Mouse (Mus musculus): ENCODE results near the gene Lman2l.
A peak's percentile ranks its signal among the peaks of the same experiment; 100 is the strongest.

Lman2l gene

DNA sequence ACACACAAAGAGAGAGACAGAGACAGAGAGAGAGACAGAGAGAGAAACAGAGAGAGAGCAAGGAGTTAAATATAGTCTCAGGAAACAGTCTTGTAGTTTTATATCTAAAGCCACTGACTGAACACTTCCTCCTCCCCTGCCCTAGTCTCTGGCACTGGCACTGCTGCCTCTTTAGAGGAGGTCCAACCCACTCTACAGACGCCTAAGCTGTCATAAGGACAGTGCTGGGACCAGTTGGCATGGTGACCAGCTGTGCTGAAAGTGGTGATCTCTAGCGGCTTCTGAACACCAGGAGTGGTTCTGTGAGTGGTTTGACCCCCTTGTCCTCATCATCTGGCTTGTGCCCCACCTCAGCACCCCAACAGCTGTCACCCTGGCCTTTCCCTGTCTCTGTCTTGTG lies 16.8 kb upstream of the Lman2l start:
- DNase-seq (ENCODE audit: low read depth, low spot score), result no peak

DNA sequence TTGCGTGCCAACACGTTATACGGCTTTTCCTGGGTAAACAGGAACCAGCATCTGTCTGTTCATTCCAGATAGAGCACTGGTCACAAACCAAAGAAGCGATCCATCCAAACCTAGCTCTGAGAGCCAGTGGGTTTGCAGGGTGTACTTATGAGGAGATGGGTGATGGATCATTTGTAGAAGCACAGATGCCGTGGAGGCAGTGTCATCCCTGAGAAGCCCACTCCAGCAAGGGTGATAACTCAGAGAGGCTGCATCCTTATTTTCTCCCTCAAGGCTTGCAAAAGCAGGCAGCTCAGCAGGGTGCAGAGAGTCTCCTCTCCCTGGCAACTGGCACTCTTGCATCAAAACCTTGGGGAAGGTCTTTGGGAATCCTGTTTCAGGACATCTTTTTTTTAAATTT lies 13.1 kb upstream of the Lman2l start:
- DNase-seq (ENCODE audit: low read depth, low spot score), result no peak

DNA sequence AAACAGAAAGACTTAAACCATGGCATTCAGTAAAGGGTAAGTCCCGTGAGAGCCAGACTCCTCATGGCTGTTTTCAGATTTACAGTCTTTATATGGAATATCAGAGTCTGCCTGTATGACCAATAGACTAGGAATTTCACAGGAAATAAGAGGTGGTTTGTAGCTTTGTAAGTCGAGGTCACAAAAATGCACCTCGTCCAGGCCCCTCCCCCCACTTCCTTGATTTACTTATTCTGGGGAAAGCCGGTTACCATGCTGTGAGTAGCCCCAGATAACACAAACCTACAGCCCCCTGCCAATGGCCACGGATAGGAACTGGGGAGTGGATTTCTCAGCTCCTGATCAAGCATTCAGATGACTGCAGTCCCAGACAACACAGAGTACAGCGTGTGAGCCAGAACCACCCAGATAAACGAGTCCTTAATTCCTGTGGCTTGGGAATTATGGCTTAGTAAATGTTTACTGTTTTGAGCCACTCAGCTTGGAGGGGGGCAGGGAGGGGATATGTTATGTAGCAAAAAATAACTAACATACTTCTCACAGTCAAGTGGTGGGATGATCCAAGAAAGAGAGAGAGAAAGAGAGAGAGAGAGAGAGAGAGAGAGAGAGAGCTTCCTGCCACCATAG lies 12.4 kb upstream of the Lman2l start:
- no peak for DNase-seq (ENCODE audit: low read depth, low spot score)

DNA sequence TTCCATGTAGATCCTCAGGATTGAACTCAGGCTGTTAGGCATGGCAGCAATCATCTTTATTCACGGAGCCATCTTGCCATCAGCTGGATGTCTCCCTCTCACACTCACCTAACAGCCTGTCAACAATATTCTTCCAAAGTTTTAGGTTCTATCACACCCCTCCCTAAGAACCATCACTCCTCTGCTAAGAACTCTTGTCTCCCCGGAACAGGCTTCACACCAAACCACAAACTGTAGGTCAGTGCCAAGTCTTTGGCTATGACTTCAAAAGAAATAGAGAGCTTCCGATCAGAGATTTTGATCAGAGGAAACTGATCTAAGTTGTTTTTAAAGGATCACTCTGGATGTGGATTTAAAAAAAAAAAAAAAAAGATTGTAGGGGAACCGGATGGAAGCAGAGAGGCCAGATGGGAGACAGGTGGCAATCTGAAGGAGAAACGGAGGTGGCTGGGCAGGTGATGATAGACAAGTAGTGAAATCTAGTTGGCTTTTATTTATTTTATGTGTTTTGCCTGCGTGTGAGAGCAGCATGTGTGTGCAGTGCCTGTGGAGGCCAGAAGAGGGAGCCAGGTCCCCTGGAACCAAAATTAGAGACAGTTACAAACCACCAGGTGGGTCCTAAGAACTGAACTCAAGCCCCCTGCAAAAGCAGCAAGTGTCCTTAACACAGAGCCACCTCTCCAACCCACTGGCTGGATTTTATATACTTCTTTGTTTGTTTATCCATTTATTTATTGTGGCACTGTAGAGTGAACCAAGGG lies 9.2 kb upstream of the Lman2l start:
- DNase-seq (ENCODE audit: low read depth, low spot score), result peak; percentile 59

DNA sequence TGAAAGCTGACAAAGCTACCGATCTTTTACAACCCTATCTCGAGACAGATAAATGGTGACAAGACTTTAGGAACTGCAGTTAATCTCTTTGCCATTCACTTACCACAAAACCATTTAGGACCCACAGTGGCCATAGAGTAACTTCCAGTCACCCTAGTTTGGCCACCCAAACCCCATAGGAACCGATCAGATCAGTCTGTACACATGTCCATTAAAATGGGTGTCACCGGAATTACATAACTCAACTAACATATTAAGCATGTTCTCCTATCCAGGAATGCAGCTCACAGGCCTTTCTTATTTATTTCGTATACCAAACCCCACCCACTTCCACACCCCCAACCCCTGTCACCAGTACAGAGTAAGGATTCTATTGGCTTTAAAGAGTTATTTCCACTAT lies 1.8 kb upstream of the Lman2l start:
- DNase-seq (ENCODE audit: low read depth, low spot score), result no peak

DNA sequence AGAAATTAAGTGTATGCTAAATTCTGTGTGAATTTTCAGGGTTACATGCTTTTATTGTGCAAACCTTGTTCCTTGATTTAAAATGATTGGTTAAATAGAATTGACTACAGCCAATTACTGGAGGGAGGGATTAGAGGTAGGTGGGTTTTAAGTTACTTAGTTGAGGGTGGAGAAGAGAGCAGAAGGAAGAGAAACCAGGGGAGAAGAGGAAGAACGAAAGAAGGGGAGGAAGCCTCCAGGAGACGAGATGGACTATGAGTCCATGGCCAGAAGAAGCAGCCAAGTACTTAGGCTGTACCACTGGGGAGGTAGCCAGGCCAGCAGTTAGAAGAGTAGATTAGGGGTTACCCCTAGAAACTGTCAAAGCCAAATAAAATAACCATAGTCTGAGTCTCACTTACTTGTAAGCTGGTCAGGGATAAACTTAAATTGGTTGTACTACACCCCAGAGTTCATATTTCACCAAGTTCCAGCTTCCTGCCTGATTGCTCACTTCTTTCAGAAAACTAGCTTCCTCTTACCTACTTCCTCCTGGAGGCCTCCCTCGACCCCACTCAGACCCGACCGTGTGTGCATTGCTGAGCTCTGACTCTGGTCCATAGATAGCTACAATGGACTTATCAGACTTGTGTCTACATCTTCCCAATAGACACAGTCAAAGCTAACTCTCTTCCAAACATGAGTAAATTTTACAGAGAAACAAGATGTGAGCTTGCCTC lies 1.2 kb upstream of the Lman2l start:
- DNase-seq (ENCODE audit: low read depth, low spot score), result no peak

DNA sequence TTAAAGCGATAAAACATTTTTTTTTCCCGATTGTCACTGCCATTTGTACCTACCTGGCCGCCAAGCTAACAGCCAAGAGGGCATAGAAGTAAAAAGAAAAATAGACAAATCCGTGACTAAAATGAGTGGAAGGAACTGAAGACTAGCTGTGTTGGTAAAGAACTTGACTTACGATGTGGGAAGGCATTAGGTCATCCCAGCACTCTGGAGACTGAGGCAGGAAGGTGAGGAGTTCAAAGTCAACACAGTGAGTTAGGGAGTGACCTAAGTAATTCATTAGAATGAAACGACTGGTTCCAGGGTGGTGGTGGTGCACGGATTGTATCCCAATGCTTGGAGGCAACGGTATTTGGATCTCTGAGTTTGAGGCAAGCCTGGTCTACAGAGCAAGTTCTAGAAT lies 437 bp upstream of the Lman2l start:
- DNase-seq (ENCODE audit: low read depth, low spot score), result no peak

DNA sequence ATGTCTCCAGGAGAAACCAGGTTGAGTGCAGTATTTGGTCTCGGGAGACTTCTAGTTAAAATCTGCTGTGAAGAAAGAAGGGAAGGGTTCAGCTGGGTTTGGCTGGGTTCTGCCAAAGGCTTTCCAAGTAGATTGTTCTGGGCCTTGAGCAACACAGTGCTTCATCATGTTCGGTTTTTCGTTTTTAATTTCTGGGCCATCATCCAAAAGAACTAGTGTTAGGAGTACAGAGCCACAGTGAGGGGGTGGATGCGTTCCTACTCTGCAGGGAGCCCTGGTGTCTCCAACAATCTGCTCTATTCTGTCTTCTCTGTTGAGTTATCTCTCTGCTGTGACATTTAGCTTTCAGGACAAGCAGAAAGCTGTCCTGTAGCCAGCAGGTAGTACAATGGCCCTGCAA lies 4.0 kb downstream of the Lman2l start:
- no peak for DNase-seq (ENCODE audit: low read depth, low spot score)

DNA sequence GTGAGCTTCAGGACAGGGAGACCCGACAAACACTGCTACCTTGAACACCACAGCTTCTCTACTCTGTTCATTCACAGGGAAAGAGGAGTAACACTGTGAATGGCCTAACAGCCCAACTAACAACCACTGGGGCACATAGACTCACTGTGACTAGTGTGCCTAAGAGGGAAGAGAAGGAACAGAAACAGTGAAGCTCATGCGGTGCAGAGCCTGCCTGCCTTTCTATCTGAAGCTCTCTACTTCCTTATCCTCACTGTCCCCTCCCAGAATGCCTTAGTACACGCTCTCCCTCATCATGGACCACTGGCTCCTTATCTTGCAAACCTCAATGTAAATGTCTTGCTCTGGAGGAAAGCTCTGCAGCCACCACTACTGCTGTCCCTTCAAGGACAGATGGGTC lies 7.8 kb downstream of the Lman2l start:
- no peak for DNase-seq (ENCODE audit: low read depth, low spot score)

DNA sequence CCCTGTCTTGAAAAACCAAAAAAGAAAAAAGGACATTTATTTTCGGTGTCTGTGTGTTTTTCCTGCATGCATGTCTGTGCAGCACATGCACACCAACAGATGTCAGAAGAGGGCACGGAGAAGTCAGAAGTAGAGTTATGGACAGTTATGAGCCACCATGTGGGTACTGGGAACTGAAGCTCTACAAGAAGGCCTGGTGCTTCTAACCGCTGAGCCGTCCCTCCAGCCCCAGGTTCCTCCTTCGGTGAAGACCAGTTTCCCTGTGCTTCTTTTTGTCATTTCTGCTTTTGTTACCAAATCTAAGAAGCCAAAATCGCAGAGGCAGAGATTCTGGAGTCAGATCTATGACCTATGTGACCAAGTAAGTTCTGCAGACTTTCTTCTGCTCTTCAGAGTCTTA lies 8.6 kb downstream of the Lman2l start:
- no peak for DNase-seq (ENCODE audit: low read depth, low spot score)

DNA sequence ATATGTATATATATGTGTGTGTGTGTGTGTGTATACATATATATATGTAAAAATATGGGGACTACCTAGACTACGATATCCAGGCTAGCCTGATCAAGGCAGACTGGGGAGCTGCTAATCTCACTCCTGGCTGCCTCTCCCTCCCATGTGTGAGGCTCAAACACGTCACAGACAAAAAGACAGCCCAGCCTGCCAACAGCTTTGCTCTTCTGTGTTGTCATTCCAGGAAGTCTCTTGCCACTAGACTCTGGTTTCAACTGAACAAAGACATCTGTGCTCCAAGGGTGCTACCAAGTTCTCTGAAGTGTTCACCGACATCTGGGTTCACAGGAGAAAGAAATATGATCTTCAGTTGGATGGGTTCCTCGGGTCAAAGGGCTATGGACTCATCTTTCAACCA lies 10.0 kb downstream of the Lman2l start:
- DNase-seq (ENCODE audit: low read depth, low spot score), result no peak

DNA sequence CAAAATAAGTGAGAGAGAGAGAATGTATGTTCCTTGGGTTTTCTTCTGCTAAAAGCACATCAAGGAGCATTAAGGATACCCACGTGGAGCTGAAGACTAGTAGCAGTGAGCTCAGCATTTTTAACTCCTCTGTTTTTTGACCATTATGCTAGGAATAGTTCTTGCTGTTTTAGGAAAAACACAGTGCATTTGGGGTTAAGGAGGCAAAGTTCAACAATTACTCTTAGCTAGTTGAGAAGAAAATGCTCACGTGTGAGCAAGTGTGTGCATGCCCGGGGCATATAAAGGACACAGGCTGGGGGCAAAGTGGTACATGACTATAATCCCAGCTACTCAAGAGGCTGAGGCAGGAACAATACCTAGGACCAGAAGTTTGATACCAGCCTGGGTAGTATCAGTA lies 11.5 kb downstream of the Lman2l start:
- no peak for DNase-seq (ENCODE audit: low read depth, low spot score)

DNA sequence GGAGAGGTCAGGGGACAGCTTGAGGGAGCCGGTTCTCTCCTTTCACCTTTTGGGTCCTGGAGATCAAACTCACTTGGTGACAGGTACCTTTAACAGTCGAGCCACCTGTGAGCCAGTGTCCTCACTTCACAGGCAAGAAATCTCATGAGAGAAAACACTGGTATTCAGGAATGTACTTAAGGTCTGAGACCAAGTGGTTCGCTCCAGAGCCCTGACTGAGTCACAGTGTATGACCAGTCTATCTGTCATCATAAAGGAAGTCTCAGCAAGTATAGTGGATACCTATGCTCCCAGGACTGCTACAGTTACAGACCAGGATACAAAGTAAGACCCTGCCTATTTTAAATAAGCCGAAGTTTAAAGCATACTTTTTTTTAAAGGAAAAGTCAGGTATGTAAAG lies 12.1 kb downstream of the Lman2l start:
- DNase-seq (ENCODE audit: low read depth, low spot score), result no peak

DNA sequence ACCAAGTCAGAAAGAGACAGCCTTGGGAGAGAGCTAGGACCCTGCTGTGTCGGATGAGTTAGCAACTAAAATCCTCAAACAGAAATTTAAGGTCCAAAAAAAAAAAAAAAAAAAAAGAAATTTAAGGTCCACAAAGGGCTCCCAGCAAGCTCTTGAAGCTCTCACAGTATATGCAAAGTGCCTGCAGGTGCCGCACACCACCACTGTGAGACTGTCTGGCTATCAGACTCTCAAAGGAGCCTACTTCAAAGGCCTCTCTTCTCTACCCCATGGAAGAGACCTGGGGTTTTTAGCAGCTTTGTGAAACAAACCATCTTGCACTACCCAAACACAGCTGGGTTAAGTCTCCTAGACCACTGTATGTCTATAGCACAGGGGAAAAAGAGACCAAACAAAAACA lies 15.6 kb downstream of the Lman2l start:
- no peak for DNase-seq (ENCODE audit: low read depth, low spot score)

DNA sequence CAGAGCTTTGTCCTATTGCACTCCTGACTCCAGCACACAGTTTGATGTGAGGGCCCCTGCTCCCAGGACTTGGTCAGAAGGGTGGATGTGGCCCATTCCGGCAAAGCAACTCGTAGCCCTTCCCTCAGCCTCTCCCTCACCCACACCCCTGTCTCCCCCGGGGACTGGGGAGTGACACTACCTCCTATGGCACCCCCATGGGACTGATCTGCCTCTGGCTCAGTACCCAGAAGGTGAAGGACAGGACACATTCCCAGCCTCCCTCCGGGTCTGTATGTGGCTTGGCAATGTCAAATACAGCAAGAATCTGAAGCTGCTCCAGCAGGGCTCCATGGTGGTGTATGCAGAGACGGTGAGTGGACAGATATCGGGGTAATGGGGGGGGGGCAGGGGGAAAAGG lies 40.5 kb downstream of the Lman2l start:
- DNase-seq (ENCODE audit: low read depth, low spot score), result no peak

DNA sequence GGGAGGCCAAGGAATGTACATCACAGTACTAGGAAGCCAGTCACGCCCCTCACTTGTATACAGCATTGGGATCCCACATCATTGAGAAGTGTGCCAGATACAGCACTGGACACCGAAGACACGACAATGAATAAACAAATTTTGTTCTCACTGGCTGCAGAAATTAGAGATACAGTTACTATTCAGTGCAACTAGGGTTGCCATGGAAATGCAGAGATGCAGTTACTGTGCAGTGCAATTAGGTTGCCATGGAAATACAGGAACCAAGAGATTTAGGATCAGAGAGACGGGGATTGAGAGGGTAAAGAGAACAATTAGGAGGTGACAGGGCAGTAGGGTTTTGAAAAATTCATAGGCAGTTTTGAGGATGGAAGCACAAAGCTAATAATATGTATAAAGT lies 43.6 kb downstream of the Lman2l start:
- DNase-seq (ENCODE audit: low read depth, low spot score), result no peak

DNA sequence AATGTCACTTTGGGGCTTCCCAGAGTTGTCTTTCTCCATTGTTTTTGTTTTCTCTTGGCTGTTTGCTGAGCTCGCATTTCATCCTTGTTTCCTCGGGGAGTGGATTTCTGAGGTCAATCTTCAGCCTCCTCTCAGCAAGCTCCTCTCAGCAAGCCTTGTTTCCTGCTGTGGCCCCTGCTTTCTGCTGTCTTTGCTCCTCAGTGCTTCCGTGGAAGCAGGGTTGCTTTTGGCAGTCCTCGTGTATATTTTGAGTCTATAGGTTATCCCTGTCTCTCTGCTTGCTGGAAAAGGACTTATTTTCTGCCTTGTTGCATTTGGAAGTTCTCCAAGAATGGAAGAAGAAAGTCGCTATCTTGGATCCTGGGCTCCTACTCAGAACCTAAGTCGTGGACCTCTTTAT lies 48.0 kb downstream of the Lman2l start:
- no peak for DNase-seq (ENCODE audit: low read depth, low spot score)

DNA sequence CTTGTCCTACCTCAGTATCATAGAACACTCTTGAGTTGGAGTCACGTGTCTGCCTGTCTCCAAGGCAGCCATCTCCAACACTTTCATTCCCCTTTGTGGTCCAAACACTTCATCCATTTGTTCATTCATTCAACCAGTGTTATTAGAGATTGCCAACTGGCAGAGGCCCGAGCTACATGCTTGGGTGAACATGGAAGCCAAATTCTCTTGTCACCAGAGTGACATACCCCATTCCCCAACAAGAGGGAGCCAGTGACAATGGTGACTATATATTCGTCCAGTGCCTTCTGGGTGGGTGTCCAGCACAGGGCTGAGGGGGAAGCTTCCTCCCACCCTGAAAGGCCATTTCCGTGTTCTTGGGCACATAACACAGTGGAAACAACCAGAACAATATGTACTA lies 65.5 kb downstream of the Lman2l start:
- DNase-seq (ENCODE audit: low read depth, low spot score), result no peak

DNA sequence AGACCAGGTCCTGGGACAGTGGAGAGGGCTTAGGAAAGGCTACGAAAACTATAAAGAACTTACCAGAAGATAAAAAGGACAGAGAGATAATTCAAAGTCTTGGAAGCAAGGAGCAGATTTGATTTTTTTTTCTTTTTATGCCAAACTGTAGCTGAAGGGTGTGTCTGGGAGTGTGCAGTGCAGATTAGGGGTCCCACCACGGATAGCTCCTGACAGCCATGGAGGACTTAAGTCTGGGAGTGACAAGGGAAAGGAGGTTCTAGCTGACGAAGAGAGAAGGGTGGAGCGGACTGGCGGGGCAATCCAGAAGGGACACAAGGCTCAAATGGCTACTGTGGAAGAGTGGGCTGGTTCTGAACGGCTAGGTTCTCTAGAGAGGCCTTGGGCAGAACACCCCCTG lies 66.2 kb downstream of the Lman2l start:
- no peak for DNase-seq (ENCODE audit: low read depth, low spot score)

DNA sequence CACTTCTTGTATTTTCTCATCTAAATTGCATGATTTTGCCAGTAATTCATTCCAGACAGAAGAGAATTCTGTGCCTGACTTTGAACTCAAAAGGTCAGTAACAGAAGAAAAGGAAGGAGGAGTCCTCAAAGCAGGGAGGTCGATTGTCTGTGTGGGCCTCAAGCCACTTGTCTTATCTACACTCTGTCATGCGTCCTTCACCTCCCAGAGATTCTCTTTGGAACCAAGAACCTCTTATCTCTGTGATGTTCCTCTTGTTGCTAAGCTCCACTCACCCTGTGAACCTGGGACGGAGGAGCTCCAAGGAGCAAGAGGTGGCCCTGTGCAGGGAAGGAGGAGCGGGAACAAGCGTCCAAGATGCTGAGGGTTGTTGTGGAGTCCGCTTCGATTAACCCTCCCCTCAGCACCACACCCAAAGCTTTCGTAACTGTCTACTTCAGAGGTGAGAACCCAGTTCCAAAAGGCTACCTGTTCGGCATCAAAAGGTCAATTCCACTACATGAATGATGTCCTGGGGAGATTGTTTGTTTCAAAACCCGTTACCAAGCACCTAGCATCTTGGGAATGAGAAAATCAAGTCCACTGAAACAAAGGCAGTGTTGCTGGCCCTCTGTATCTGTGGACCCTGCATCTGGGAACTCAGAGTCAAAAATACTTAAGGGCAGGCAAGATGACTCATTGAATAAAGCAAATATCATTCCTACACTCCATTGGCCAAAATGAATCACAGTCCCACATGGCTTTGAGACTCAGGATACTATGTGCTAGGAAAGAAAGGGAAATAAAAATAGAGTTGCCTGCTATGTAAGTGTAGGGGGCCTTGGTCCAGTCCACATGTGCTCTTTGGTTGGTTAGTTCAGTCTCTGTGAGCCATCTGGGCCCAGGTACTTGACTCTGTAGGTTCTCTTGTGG lies 72.9 kb downstream of the Lman2l start, which contains the start of gene Fer1l5:
TSS of gene Fer1l5 (plus strand) at position 358 of the 912 bp plus-strand sequence.
- DNase-seq (ENCODE audit: low read depth, low spot score), result no peak

DNA sequence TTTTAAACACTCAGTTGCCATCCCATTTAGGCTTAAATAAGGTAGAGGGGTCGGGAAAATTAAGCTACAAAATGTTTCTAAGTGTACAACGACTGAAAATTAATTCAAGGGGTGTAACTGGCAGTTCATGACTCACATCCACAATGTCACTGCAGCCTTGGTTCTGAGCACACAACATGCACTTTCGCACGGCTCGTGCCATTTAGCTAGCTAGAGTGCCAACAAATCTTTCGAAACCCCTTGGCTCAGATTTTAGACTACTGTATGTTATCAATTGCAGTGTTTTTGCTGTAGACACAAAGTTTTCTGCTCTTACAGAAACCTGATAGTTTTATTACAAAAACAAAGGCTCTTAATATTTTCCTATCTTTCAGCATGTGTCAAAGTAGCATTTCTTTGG lies 74.2 kb downstream of the Lman2l start:
- no peak for DNase-seq (ENCODE audit: low read depth, low spot score)

Measured in ZHBTc4 (cell line).